Mouse (Mus musculus) adrenal gland, postnatal 14 days (tissue): ENCODE results near the gene Sys1. TPM values are rescaled to one million over a fixed set of nuclear protein-coding genes. Genes with fewer than 3 reads are reported as not detected.

ENCODE experiments used
- total RNA-seq: library from RNA; stranded (reverse); gene quantifications from 2 replicates; pipeline ENCODE4 v1.2.3, GENCODE M21; 2021

The Sys1 gene
- total RNA-seq, 1 experiment from 2014 or later = 31.2 TPM

Other genes with a start within 250 kb of the Sys1 start
- not detected in 2 replicates for gene Wfdc15b, start 235.3 kb upstream of the Sys1 start, total RNA-seq
- gene Svs2, start 218.5 kb upstream of the Sys1 start, total RNA-seq = not detected in 2 replicates
- not detected in 2 replicates for gene Svs3b, start 200.3 kb upstream of the Sys1 start, total RNA-seq
- not detected in 2 replicates for gene Svs4, start 178.5 kb upstream of the Sys1 start, total RNA-seq
- not detected in 2 replicates for gene Svs3a, start 167.7 kb upstream of the Sys1 start, total RNA-seq
- not detected in 2 replicates for gene Svs6, start 140.2 kb upstream of the Sys1 start, total RNA-seq
- gene Svs5, start 124.2 kb upstream of the Sys1 start, total RNA-seq = 0.70 and 0.98 TPM in 2 replicates
- gene Slpi, start 67.9 kb upstream of the Sys1 start, total RNA-seq = 9.2 and 9.3 TPM in 2 replicates
- gene Rbpjl, start 53.8 kb upstream of the Sys1 start, total RNA-seq = not detected in 2 replicates
- gene Matn4, start 51.8 kb upstream of the Sys1 start, total RNA-seq = 1.7 and 2.3 TPM in 2 replicates
- gene Sdc4, start 13.1 kb upstream of the Sys1 start, total RNA-seq = 153 and 208 TPM in 2 replicates
- gene Gm20458, start 4.0 kb downstream of the Sys1 start, total RNA-seq = 0.82 and 5.9 TPM in 2 replicates
- not detected in 2 replicates for gene Trp53tg5, start 16.8 kb downstream of the Sys1 start, total RNA-seq
- 10.0 and 13.8 TPM in 2 replicates for gene Dbndd2, start 29.1 kb downstream of the Sys1 start, total RNA-seq
- 85.2 and 89.0 TPM in 2 replicates for gene Pigt, start 40.6 kb downstream of the Sys1 start, total RNA-seq
- gene Wfdc2, start 105.4 kb downstream of the Sys1 start, total RNA-seq = 2.1 TPM in 1 of 2 replicates, not detected in the other
- gene Spint3, start 116.5 kb downstream of the Sys1 start, total RNA-seq = not detected in 2 replicates
- 0.49 and 1.2 TPM in 2 replicates for gene Wfdc6a, start 128.5 kb downstream of the Sys1 start, total RNA-seq
- gene Eppin, start 136.6 kb downstream of the Sys1 start, total RNA-seq = not detected in 2 replicates
- not detected in 2 replicates for gene Wfdc6b, start 156.6 kb downstream of the Sys1 start, total RNA-seq
- gene Wfdc8, start 156.7 kb downstream of the Sys1 start, total RNA-seq = 0.23 TPM in 1 of 2 replicates, not detected in the other
- gene Wfdc16, start 181.8 kb downstream of the Sys1 start, total RNA-seq = not detected in 2 replicates
- gene Wfdc10, start 199.1 kb downstream of the Sys1 start, total RNA-seq = not detected in 2 replicates
- gene Wfdc9, start 199.6 kb downstream of the Sys1 start, total RNA-seq = not detected in 2 replicates
- gene Wfdc11, start 217.1 kb downstream of the Sys1 start, total RNA-seq = not detected in 2 replicates
- not detected in 2 replicates for gene Wfdc13, start 228.1 kb downstream of the Sys1 start, total RNA-seq
- not detected in 2 replicates for gene Spint4, start 241.5 kb downstream of the Sys1 start, total RNA-seq